Mouse (Mus musculus): ENCODE results near the gene Aknad1.

Aknad1 gene

GRCm38 (mm10) chr3:108751691-108752090, 12.2 kb downstream of the Aknad1 start:
- DNase-seq, result no peak

DNA sequence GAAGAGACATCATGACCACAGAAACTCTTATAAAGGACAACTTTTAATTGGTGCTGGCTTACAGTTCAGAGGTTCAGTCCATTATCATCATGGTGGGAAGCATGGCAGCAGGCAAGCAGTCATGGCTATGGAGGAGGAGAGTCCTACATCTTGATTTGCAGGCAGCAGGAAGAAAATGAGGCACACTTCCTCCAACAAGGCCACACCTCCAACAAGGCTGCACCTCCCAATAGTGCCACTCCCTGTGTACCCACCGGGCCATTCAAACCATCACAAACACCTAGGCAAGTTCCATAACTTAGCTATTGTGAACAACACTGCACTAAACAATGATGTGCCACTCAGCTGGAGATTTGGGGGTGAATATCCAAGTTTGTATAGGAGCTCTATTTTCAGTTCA, 15.1 kb downstream of the Aknad1 start:
- no peak for DNase-seq

DNA sequence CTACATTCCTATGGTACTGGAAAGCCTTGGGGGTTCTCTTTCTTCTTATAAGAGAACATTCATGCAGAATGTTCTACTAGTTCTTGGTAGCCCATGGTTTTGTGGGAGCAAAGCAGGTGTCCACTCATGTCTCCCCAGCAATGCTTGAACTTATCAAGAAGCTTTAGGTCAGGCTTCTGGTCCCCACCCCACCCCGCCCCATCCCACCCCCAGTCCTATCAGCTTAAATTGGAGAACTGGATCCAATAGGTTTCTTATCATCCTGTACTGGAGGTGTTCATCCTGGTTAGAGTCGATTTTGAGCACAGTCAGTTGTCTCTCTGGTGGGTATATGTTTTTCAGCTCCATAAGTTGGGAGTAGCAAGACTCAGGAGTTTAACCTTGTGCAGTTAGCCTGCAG, 16.1 kb downstream of the Aknad1 start:
- no peak for DNase-seq

- DNase-seq, result no peak
Measured at GRCm38 (mm10) chr3:108756131-108756530, 16.7 kb downstream of the Aknad1 start.

DNA sequence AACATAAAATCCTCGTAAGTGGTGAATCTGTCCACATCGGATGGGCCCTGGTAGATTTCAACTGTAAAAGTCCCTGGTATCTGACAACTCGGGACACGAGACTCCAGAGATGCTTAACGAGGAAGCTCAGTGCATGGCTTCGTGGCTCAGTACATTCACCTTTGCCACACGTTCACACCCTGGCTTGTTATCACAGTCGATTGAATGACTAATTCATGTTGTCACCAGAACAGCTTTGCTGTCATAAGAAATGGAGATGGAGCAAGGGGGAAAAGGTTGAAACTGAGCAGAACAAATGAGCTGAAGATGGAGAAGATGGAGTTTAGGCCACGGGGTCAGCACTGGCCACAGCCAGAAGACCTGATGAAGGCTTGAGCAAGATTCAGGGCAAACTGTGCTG, 18.1 kb downstream of the Aknad1 start:
- no peak for DNase-seq

- no peak for DNase-seq
Measured at GRCm38 (mm10) chr3:108759566-108760420, 20.3 kb downstream of the Aknad1 start.

- DNase-seq, result peak; percentile 18 to 31
Measured at GRCm38 (mm10) chr3:108762597-108763111, 23.2 kb downstream of the Aknad1 start.

DNA sequence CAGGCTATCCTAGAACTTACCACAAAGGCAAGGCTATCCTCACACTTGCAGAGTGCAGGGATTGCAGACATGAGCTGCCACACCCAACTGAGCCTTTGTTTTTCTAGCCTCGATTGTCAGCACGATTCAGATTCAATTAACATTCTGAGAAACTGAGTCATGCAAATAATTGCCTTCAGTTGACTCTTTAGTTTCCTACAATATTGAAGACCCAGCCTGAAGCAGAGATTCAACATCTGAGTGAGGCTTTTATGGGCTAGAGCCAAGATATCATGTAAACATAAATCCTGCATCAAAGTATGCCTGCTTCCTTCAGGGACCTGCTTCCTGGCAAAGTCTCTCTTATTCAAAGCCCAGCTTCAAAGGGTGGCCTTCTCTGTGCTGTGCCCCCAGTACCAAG, 24.2 kb downstream of the Aknad1 start:
- DNase-seq, result no peak

DNA sequence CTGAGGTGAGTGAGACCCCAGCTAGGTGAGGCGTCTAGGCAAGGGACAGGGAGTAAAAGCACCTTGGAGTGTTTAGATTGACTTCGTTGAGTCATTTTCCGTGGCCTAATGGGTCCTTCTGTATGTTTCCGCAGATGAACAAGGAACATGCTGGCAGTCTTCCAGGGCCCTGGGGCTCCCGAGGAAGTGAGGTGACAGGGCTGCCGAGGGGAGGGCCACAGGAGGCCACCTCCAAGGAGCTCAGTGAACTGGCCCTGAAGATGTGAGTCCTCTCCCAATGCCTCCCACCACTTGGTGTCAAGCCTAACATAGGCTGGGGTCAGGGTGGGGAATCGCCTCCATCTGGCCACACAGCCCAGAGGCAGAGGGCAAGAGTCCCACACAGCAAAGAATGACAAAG, 25.5 kb downstream of the Aknad1 start:
- no peak for DNase-seq

GRCm38 (mm10) chr3:108765476-108765875, 26.0 kb downstream of the Aknad1 start:
- no peak for DNase-seq

- no peak for DNase-seq
Measured at GRCm38 (mm10) chr3:108766943-108767342, 27.5 kb downstream of the Aknad1 start.

GRCm38 (mm10) chr3:108767416-108767815, 28.0 kb downstream of the Aknad1 start:
- DNase-seq, result no peak

DNA sequence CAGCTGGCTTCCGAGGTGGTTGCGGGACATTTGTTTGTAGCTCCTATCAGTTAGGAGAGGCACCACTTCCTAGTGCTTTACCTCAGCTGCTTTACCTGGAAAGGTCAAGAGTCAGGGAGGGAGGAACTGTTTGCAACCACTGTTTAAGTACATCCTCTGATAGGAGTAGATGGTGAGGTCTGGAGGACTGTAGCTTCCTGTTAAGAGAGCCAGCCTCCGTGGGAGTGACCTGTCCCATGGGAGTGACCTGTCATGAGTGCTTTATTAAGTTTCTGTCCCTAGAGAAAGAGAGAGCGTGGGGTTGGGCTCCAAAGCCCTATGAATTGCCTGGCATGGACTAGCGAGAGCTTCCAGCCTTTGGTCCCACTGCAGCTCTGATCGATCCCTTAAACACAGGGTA, 30.1 kb downstream of the Aknad1 start:
- DNase-seq, result peak in 1 of 2 experiments; percentile 46

DNA sequence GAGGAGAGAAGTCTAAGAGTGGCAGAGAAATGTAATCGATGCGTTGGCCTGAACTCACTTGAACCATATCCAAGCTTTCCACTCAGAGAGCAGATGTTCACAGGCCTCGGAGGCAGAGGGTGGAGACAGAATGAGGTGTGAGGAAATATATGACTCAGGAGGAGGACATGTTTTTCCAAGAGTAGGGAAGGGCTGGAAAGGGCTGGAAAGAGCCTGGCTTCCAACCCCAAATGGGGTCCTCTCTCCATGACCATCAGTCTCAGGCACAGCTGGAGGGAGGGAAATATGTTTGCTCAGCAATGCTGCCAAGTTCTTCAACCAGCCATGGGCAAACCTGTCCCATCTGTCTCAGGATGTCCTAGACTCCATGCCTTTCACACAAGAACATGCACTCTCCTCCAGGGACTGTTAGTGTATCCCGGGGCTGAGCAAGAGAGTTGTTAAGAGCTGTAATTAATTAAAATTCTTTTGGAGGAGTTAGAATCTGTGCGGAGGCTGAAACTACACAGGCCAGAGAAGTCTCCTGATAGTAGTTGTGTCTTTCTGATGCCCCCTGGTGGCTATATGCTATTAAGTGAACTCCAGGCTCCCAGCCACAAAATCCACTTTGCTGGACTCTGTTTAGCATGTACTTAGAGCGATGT, 31.4 kb downstream of the Aknad1 start:
- DNase-seq, result peak; percentile 51 to 69

GRCm38 (mm10) chr3:108772211-108772610, 32.8 kb downstream of the Aknad1 start:
- peak in 1 of 2 experiments; percentile 32 for DNase-seq

- no peak for DNase-seq
Measured at GRCm38 (mm10) chr3:108772811-108773210, 33.4 kb downstream of the Aknad1 start.

GRCm38 (mm10) chr3:108778761-108779540, 39.5 kb downstream of the Aknad1 start:
- no peak for DNase-seq

DNA sequence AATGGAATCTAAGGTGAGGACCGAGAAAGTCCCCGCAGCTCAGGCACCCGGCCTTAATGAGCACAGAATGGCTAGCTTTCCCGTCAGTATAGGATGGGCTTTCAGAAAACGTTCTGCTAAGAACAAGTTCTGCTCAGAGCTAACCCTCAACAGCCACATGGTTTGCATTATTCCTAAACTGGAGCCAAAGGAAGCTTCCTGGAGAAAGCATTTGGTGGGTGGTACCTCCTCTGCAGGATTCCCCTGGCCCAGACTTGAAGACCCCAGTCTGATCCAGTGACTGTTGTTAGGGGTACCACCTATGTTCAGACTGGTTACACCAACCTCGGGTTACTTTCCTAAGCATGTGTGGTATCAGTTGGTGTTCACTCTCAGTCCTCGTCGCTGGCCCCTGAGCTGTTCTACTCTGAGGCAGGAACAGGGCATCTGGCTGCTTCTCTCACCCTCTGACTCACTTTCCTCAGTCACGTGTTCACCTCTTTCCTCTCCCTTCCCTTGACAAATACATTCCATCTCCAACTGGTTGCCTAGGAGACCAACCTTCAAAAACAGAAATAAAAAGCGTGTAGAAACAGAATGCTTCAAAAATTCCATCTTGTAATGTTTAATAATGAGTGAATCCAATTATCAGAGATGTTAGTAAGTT, 41.9 kb downstream of the Aknad1 start:
- peak; percentile 30 to 70 for DNase-seq

GRCm38 (mm10) chr3:108781884-108782270, 42.4 kb downstream of the Aknad1 start:
- no peak for DNase-seq

GRCm38 (mm10) chr3:108782364-108782895, 43.0 kb downstream of the Aknad1 start:
- DNase-seq, result no peak

- DNase-seq, result no peak
Measured at GRCm38 (mm10) chr3:108786520-108786919, 47.1 kb downstream of the Aknad1 start.

- no peak for DNase-seq
Measured at GRCm38 (mm10) chr3:108787754-108788454, 48.4 kb downstream of the Aknad1 start.
